Mouse (Mus musculus) lung, postnatal 0 days (tissue): ENCODE measurements around the gene Fam168a.

Experiments used
- CTCF ChIP-seq: IDR thresholded peaks from 2 replicates; pipeline ENCODE4 v1.5.1; 2016; ENCODE audit warnings: antibody characterized with exemption, mild to moderate bottlenecking
- EP300 ChIP-seq: IDR thresholded peaks from 2 replicates; pipeline ENCODE4 v1.6.1; 2016; ENCODE audit warnings: antibody characterized with exemption, mild to moderate bottlenecking, control low read depth

DNA sequence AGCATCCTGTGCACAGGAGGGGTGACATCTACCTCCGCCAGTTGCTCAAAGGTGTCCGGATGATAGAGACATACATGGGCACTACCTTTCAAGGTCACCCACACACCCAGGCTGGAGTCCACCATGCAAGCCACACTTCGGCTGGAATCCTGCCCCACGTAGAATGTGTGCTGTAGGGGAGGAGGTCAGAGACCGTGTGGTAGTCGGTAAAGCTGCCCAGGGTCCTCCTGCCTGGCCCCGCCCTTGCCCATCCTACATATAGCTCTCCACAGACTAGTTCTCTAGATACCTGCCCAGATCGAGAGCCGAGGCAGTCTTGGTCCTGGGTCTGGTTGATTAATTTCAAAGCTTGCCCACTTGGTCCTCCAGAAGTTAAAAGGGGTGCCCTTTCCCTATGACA lies 170.3 kb downstream of the Fam168a start:
- TF ChIP-seq CTCF (no peak), EP300 (no peak)
